Mouse (Mus musculus) A20 (cell line): ENCODE results near the gene Arl5c.
A peak's percentile ranks its signal among the peaks of the same experiment; 100 is the strongest.

Experiments
- DNase-seq: peaks from one replicate; pipeline ENCODE4 v3.0.0-alpha.2; 2011; ENCODE audit warnings: low read depth, low spot score

The Arl5c gene

GRCm38 (mm10) chr11:97960907-97961306 is 35.1 kb downstream of the Arl5c start:
- no peak for DNase-seq

- DNase-seq, result no peak
Measured at GRCm38 (mm10) chr11:97959300-97959680, 36.7 kb downstream of the Arl5c start.

GRCm38 (mm10) chr11:97958641-97959299 is 37.2 kb downstream of the Arl5c start:
- peak; percentile 17 for DNase-seq

- DNase-seq, result no peak
Measured at GRCm38 (mm10) chr11:97956905-97957560, 38.9 kb downstream of the Arl5c start.

GRCm38 (mm10) chr11:97955915-97956314 is 40.1 kb downstream of the Arl5c start:
- no peak for DNase-seq

GRCm38 (mm10) chr11:97955146-97955902 is 40.7 kb downstream of the Arl5c start:
- no peak for DNase-seq

- DNase-seq, result no peak
Measured at GRCm38 (mm10) chr11:97954469-97955141, 41.4 kb downstream of the Arl5c start.

- DNase-seq, result no peak
Measured at GRCm38 (mm10) chr11:97953939-97954275, 42.1 kb downstream of the Arl5c start.

GRCm38 (mm10) chr11:97953179-97953938 is 42.6 kb downstream of the Arl5c start:
- DNase-seq, result no peak

- no peak for DNase-seq
Measured at GRCm38 (mm10) chr11:97952367-97953006, 43.5 kb downstream of the Arl5c start.

GRCm38 (mm10) chr11:97949703-97950475 is 46.1 kb downstream of the Arl5c start:
- no peak for DNase-seq

GRCm38 (mm10) chr11:97947426-97947825 is 48.6 kb downstream of the Arl5c start:
- peak; percentile 63 for DNase-seq

- DNase-seq, result peak; percentile 77
Measured at GRCm38 (mm10) chr11:97945738-97946289, 50.2 kb downstream of the Arl5c start.

- DNase-seq, result no peak
Measured at GRCm38 (mm10) chr11:97945031-97945430, 51.0 kb downstream of the Arl5c start.

- DNase-seq, result peak; percentile 18
Measured at GRCm38 (mm10) chr11:97943256-97943655, 52.7 kb downstream of the Arl5c start.

- DNase-seq, result no peak
Measured at GRCm38 (mm10) chr11:97942420-97943111, 53.4 kb downstream of the Arl5c start.
